In genomic region chr2:162948221-162948620, GRCm38 (mm10) we compare ENCODE assay signal across 9 mouse cellular contexts. TPM values are rescaled to one million over a fixed set of nuclear protein-coding genes. Genes with fewer than 3 reads are reported as not detected.
DNase-seq lines count a peak whose midpoint lies in the region; ATAC-seq and TF ChIP-seq lines count a peak whose summit lies in the region.
"Had no signal": no experiment of that assay in that cellular context is flagged by ENCODE, and none has a peak within 500 bp of the region (broad histone marks: within the 10 kb centered on the region; RNA-seq: fewer than 3 reads in every experiment).

No protein-coding gene starts in this region.

- H3K36me3 ChIP-seq in heart, embryonic 11.5 days (ENCODE audit: control insufficient read depth, insufficient read depth, low read length): no peaks in the 10 kb centered on the region
- H3K36me3 ChIP-seq in ES-E14 (ENCODE audit: control insufficient read depth, insufficient read depth, low read length, poor library complexity, severe bottlenecking): no peaks in the 10 kb centered on the region
- H3K36me3 ChIP-seq in hindbrain, embryonic 11.5 days (ENCODE audit: control insufficient read depth, insufficient read depth, low read length): no peaks in the 10 kb centered on the region

- no peak overlapping the region for H3K27ac ChIP-seq in heart, embryonic 11.5 days (ENCODE audit: low read depth, low read length)
- no peak overlapping the region for H3K27ac ChIP-seq in ES-E14 (ENCODE audit: insufficient read depth, low read depth, low read length, poor library complexity, severe bottlenecking)
- H3K27ac ChIP-seq in hindbrain, embryonic 11.5 days (ENCODE audit: low read depth, low read length): no peak overlapping the region

- H3K4me3 ChIP-seq in heart, embryonic 11.5 days (ENCODE audit: low read depth, low read length): peak overlapping the region; percentile 24
- peak overlapping the region; percentile 55 to 65 for H3K4me3 ChIP-seq in ES-E14 (ENCODE audit: insufficient read depth in 1 of 2, low read depth in 1 of 2, low read length in 2 of 2, poor library complexity in 1 of 2, severe bottlenecking in 1 of 2)
- H3K4me3 ChIP-seq in hindbrain, embryonic 11.5 days (ENCODE audit: low read depth, low read length): 0 out of 2 replicates have a peak overlapping the region, but pooled peaks have one; percentile 10

- intact Hi-C loops in heart, postnatal 10 days (cut with DNase I): no loop called here

- in situ Hi-C loops in ES-E14 (cut with MboI; ENCODE audit: low sequenced_read_pairs in 2 of 2, unreplicated experiment in 2 of 2): no loop called here

- WGBS in heart, embryonic 11.5 days (ENCODE audit: insufficient replicate concordance): 49% methylated on average over 14 of the region's 14 CpGs
- 63% methylated on average over 14 of the region's 14 CpGs for WGBS in hindbrain, embryonic 11.5 days

- H3K4me2 ChIP-seq in heart, embryonic 11.5 days: peak overlapping the region; percentile 60
- H3K4me2 ChIP-seq in hindbrain, embryonic 11.5 days (replicated peaks; ENCODE audit: low read depth, low read length): peak overlapping the region; percentile 34

- no peak for ATAC-seq in heart, embryonic 11.5 days (replicated peaks; ENCODE audit: insufficient number of reproducible peaks, low FRiP score, low TSS enrichment)
- ATAC-seq in hindbrain, embryonic 11.5 days (ENCODE audit: low FRiP score): no peak
- ATAC-seq in megakaryocyte-erythroid progenitor cell, adult 5-6 weeks (replicated peaks; ENCODE audit: low FRiP score, low TSS enrichment, poor library complexity, severe bottlenecking): peak; percentile 20; the same call in 1 of the 2 replicates
- ATAC-seq: CD4-positive, CD25-positive, alpha-beta regulatory T cell, adult 4 months had no signal

- no peaks in the 10 kb centered on the region for H3K9me3 ChIP-seq in heart, embryonic 11.5 days (replicated peaks; ENCODE audit: control insufficient read depth, low read length)
- no peaks in the 10 kb centered on the region for H3K9me3 ChIP-seq in ES-E14 (ENCODE audit: control insufficient read depth, insufficient read depth, low read depth, low read length)
- H3K9me3 ChIP-seq in hindbrain, embryonic 11.5 days (ENCODE audit: control insufficient read depth, low read length): no peaks in the 10 kb centered on the region

- H3K27me3 ChIP-seq in heart, embryonic 11.5 days (ENCODE audit: control insufficient read depth, insufficient read depth, low read length): peaks cover 14% of the 10 kb centered on the region
- H3K27me3 ChIP-seq in hindbrain, embryonic 11.5 days (ENCODE audit: control insufficient read depth, insufficient read depth, low read length): peaks cover 12% of the 10 kb centered on the region

- no peak for DNase-seq in heart, postnatal 10 days
- DNase-seq in ES-E14 (ENCODE audit: low read depth, low spot score): no peak
- DNase-seq in hindbrain, embryonic 11.5 days (ENCODE audit: low spot score): no peak
- no peak for DNase-seq in spleen, postnatal 36 days (ENCODE audit: low spot score in 2 of 2)
- no peak for DNase-seq in gastrocnemius, postnatal 10 days
- no peak for DNase-seq in cerebellum, adult 11 months

- no peaks in the 10 kb centered on the region; the same call in 1 of the 2 replicates for H3K4me1 ChIP-seq in heart, embryonic 11.5 days (ENCODE audit: control insufficient read depth, insufficient read depth, low read length)
- H3K4me1 ChIP-seq in ES-E14 (ENCODE audit: control insufficient read depth in 2 of 2, insufficient read depth in 2 of 2, low read length in 2 of 2, poor library complexity in 1 of 2): peaks cover 0 to 8% of the 10 kb centered on the region in 2 experiments; a peak in 1 of 4 replicates
- no peaks in the 10 kb centered on the region for H3K4me1 ChIP-seq in hindbrain, embryonic 11.5 days (replicated peaks; ENCODE audit: control insufficient read depth, insufficient read depth, low read length)

- H3K9ac ChIP-seq in heart, embryonic 11.5 days (ENCODE audit: low read depth, low read length): no peak overlapping the region
- peak overlapping the region; percentile 52; the same call in 1 of the 2 replicates for H3K9ac ChIP-seq in ES-E14 (ENCODE audit: insufficient read depth, low read depth, low read length, poor library complexity, severe bottlenecking)
- H3K9ac ChIP-seq in hindbrain, embryonic 11.5 days (ENCODE audit: low read depth, low read length): no peak overlapping the region

TF ChIP-seq in ES-E14, 5 proteins besides CTCF, POLR2A, EP300 and RAD21:
- TF ChIP-seq ZNF384 (IDR thresholded peaks at IDR 0.05; ENCODE audit: low read depth, low read length) (no peak), HCFC1 (IDR thresholded peaks at IDR 0.05; ENCODE audit: borderline replicate concordance, insufficient read depth, low read length) (no peak), MAFK (IDR thresholded peaks at IDR 0.05; ENCODE audit: insufficient read depth, low read depth, low read length) (no peak), CHD2 (IDR thresholded peaks at IDR 0.05; ENCODE audit: low read depth, low read length) (no peak), ZC3H11A (IDR thresholded peaks at IDR 0.05; ENCODE audit: borderline replicate concordance, low read depth, low read length) (no peak)

RNA-seq across cellular contexts. Expression of gene L3mbtl1, which starts 4.9 kb away (rescaled TPM):
- not detected in 2 replicates for polyA plus RNA-seq in heart, embryonic 11.5 days (2014; fragmentation: Nextera tagmentation; extraction: Ambion mirVana)
- total RNA-seq in heart, postnatal 10 days (2021): not detected
- total RNA-seq in ES-E14 (2012; rRNA removed): 1.1 and 2.4 TPM in 2 replicates
- polyA plus RNA-seq in hindbrain, embryonic 11.5 days (2014; fragmentation: Nextera tagmentation; extraction: Ambion mirVana): 0.13 and 0.45 TPM in 2 replicates
- total RNA-seq in megakaryocyte-erythroid progenitor cell, adult 5-6 weeks (2014; fragmentation: Nextera tagmentation): 0.81 TPM in 1 of 2 replicates, not detected in the other
- total RNA-seq in megakaryocyte-erythroid progenitor cell, adult 5-6 weeks (2017): not detected in 2 replicates
- under 1 TPM; 0.33 to 0.45 TPM for total RNA-seq in gastrocnemius, postnatal 10 days (2021)

RNA-seq across cellular contexts. Expression of gene Srsf6, which starts 16.9 kb away (rescaled TPM):
- 155 and 164 TPM in 2 replicates for polyA plus RNA-seq in heart, embryonic 11.5 days (2014; fragmentation: Nextera tagmentation; extraction: Ambion mirVana)
- 100 to 1,000 TPM; 115 to 127 TPM for total RNA-seq in heart, postnatal 10 days (2021)
- total RNA-seq in ES-E14 (2012; rRNA removed): 183 and 207 TPM in 2 replicates
- polyA plus RNA-seq in hindbrain, embryonic 11.5 days (2014; fragmentation: Nextera tagmentation; extraction: Ambion mirVana): 265 and 280 TPM in 2 replicates
- total RNA-seq in megakaryocyte-erythroid progenitor cell, adult 5-6 weeks (2014; fragmentation: Nextera tagmentation): 233 and 311 TPM in 2 replicates
- 286 and 303 TPM in 2 replicates for total RNA-seq in megakaryocyte-erythroid progenitor cell, adult 5-6 weeks (2017)
- total RNA-seq in gastrocnemius, postnatal 10 days (2021): 10 to 100 TPM; 73.5 to 96.2 TPM

RNA-seq across cellular contexts. Expression of gene Sgk2, which starts 38.9 kb away (rescaled TPM):
- polyA plus RNA-seq in heart, embryonic 11.5 days (2014; fragmentation: Nextera tagmentation; extraction: Ambion mirVana): not detected in 2 replicates
- under 1 TPM; 0.12 to 0.43 TPM for total RNA-seq in heart, postnatal 10 days (2021)
- 1.8 and 3.0 TPM in 2 replicates for total RNA-seq in ES-E14 (2012; rRNA removed)
- polyA plus RNA-seq in hindbrain, embryonic 11.5 days (2014; fragmentation: Nextera tagmentation; extraction: Ambion mirVana): not detected in 2 replicates
- total RNA-seq in megakaryocyte-erythroid progenitor cell, adult 5-6 weeks (2014; fragmentation: Nextera tagmentation): not detected in 2 replicates
- not detected in 2 replicates for total RNA-seq in megakaryocyte-erythroid progenitor cell, adult 5-6 weeks (2017)
- not detected for total RNA-seq in gastrocnemius, postnatal 10 days (2021)
- polyA plus RNA-seq: CD4-positive, CD25-positive, alpha-beta regulatory T cell, adult 4 months had no signal

Comparison
In these comparisons a context has a peak if more than half of its experiments do, and no peak if none do; other contexts are left out.
1. H3K4me3 ChIP-seq: peak in every context shown above with its lines; median percentile 60 in ES-E14; 24 in heart, embryonic 11.5 days; 10 in hindbrain, embryonic 11.5 days.